Mouse (Mus musculus) hindbrain, embryonic 12.5 days (tissue): ENCODE measurements around the gene Iqcf6. TPM values are rescaled to one million over a fixed set of nuclear protein-coding genes. Genes with fewer than 3 reads are reported as not detected.
"Not testable (repeated sequence)": the region's sequence is repeated elsewhere in the genome, so short reads cannot be mapped to it uniquely, and the experiment has no call there.

Experiments
- ATAC-seq: fragments of 200-750 bp; cut with Nextera tagmentation; 2 replicates; pipeline ENCODE4 v1.8.0; 2017; ENCODE audit warnings: moderate TSS enrichment; ENCODE audit not compliant: low FRiP score
- H3K27ac ChIP-seq: fragments of 300-500 bp; sonication (generic); 2 replicates; pipeline ENCODE4 v1.5.1; 2016; ENCODE audit warnings: mild to moderate bottlenecking
- H3K27me3 ChIP-seq: fragments of 300-500 bp; sonication (generic); 2 replicates; pipeline ENCODE4 v1.6.1; 2016; ENCODE audit warnings: mild to moderate bottlenecking
- H3K36me3 ChIP-seq: fragments of 300-500 bp; sonication (generic); 2 replicates; pipeline ENCODE4 v1.6.1; 2016; ENCODE audit warnings: mild to moderate bottlenecking
- H3K4me1 ChIP-seq: fragments of 300-500 bp; sonication (generic); 2 replicates; pipeline ENCODE4 v1.6.1; 2016
- H3K4me2 ChIP-seq: fragments of 300-500 bp; sonication (generic); replicated peaks from 2 replicates; pipeline ENCODE4 v1.6.1; 2016; ENCODE audit warnings: mild to moderate bottlenecking
- H3K4me3 ChIP-seq: fragments of 300-500 bp; sonication (generic); 2 replicates; pipeline ENCODE4 v1.5.1; 2016; ENCODE audit warnings: mild to moderate bottlenecking
- H3K9ac ChIP-seq: fragments of 300-500 bp; sonication (generic); 2 replicates; pipeline ENCODE4 v1.6.1; 2016; ENCODE audit warnings: mild to moderate bottlenecking, moderate library complexity
- H3K9me3 ChIP-seq: fragments of 300-500 bp; sonication (generic); replicated peaks from 2 replicates; pipeline ENCODE4 v1.6.1; 2016; ENCODE audit warnings: mild to moderate bottlenecking
- WGBS: fragments of 180-500 bp; shearing (Covaris S2); methylation state at CpG from one replicate; pipeline ENCODE4 v1.1.7; 2016; 5-methylcytosine and 5-hydroxymethylcytosine counted together
- polyA plus RNA-seq: library from polyadenylated mRNA; unstranded; fragments of >200 nt; fragmentation: Nextera tagmentation; extraction: Ambion mirVana; gene quantifications from 2 replicates; pipeline ENCODE4 v1.2.1, GENCODE M21; 2016

Gene Iqcf6
- polyA plus RNA-seq, 1 experiment from 2014 or later, result not detected

DNA sequence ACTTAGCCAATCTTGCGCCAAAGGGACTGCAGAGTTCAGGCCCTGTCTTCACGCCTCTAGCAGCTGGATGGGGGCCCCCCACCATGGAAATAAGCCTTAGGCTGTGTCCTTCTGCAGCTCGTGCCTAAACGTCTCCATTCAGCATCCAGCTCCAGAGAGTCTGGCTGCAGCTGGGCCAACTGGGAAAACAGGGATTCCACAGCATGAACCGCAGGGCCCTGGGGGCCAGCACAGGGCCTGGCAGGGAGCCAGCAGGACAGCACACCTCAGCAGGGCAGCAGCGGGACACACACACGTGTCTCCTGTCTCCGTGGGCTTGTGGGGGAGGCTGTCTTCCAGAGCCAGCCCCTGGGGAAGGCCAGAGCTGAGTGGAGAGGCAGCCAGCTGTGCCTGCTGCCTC is 1.4 kb downstream of the Iqcf6 start:
- H3K4me2 ChIP-seq, H3K27me3 ChIP-seq, H3K4me1 ChIP-seq, H3K36me3 ChIP-seq, H3K4me3 ChIP-seq, ATAC-seq, H3K27ac ChIP-seq, H3K9me3 ChIP-seq, H3K9ac ChIP-seq: not testable (repeated sequence)
- 27% methylated on average over 8 of the region's 8 CpGs for WGBS

DNA sequence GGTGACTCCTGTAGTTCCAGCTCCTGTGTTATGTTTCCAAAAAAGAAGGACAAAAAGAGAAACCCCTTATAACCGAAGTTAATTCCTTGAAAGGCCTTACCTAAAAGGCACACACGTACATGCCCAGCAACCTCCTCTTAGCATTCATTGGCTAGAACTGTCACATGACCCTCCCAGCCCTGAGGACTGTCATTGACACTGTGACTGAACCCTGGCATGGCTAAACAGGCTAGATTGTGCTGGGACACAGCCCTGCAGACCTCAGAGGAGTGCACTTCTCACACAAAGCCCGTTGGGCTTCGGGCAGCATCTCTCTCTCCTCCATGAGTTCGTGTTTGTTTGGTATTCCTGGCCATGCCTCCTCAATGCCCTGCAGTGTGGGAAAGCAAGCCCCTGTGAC is 5.8 kb downstream of the Iqcf6 start:
- no peak overlapping the region for H3K4me3 ChIP-seq
- no peaks in the 10 kb centered on the region for H3K27me3 ChIP-seq
- H3K9ac ChIP-seq, result no peak overlapping the region
- ATAC-seq, result no peak
- H3K4me1 ChIP-seq, result no peaks in the 10 kb centered on the region
- no peak overlapping the region for H3K27ac ChIP-seq
- H3K9me3 ChIP-seq, result no peaks in the 10 kb centered on the region
- no peaks in the 10 kb centered on the region for H3K36me3 ChIP-seq
- 68% methylated on average over 5 of the region's 5 CpGs for WGBS
- no peak overlapping the region for H3K4me2 ChIP-seq

- 92% methylated on average over 8 of the region's 8 CpGs for WGBS
- Histone ChIP-seq H3K27me3 (no peaks in the 10 kb centered on the region), H3K4me1 (no peaks in the 10 kb centered on the region), H3K9me3 (no peaks in the 10 kb centered on the region), H3K36me3 (no peaks in the 10 kb centered on the region), H3K9ac (no peak overlapping the region), H3K4me3 (no peak overlapping the region), H3K27ac (no peak overlapping the region), H3K4me2 (no peak overlapping the region)
- no peak for ATAC-seq
These were observed 11.8 kb downstream of the Iqcf6 start for GRCm38 (mm10) chr9:106638154-106638553.

- Histone ChIP-seq H3K4me1 (no peaks in the 10 kb centered on the region), H3K4me3 (no peak overlapping the region), H3K9me3 (no peaks in the 10 kb centered on the region), H3K27me3 (no peaks in the 10 kb centered on the region), H3K27ac (no peak overlapping the region), H3K36me3 (no peaks in the 10 kb centered on the region), H3K9ac (no peak overlapping the region), H3K4me2 (no peak overlapping the region)
- WGBS, result 58% methylated on average over 5 of the region's 5 CpGs
- no peak for ATAC-seq
These were observed 15.0 kb downstream of the Iqcf6 start for GRCm38 (mm10) chr9:106641346-106641745.

DNA sequence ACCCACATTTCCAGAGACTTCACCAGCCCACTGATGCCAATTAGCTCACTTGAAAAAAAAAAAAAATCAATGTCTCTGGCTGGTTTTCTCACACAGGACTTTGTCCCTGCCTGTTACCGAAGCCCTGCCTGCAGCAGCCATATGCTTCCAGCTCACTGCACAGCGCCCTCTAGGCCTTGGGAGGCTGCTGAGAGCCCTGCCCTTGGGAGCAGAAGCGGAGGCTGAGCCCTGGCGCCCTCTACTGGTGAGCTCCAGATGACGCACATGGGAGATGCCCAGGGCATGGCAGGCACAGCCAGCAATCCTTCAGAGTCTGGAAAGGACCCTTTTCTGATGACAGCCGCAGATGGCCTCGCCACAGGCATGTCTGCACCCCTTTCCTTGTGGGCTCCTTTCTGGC is 16.7 kb downstream of the Iqcf6 start:
- no peak for ATAC-seq
- no peaks in the 10 kb centered on the region for H3K36me3 ChIP-seq
- no peak overlapping the region for H3K4me3 ChIP-seq
- no peaks in the 10 kb centered on the region for H3K4me1 ChIP-seq
- no peak overlapping the region for H3K27ac ChIP-seq
- H3K9me3 ChIP-seq, result no peaks in the 10 kb centered on the region
- no peak overlapping the region for H3K4me2 ChIP-seq
- H3K27me3 ChIP-seq, result no peaks in the 10 kb centered on the region
- WGBS, result 35% methylated on average over 7 of the region's 7 CpGs
- H3K9ac ChIP-seq, result no peak overlapping the region

GRCm38 (mm10) chr9:106643787-106644186 is 17.4 kb downstream of the Iqcf6 start:
- Histone ChIP-seq H3K9ac (no peak overlapping the region), H3K4me2 (no peak overlapping the region), H3K4me1 (no peaks in the 10 kb centered on the region), H3K4me3 (no peak overlapping the region), H3K36me3 (no peaks in the 10 kb centered on the region), H3K9me3 (no peaks in the 10 kb centered on the region), H3K27ac (no peak overlapping the region), H3K27me3 (no peaks in the 10 kb centered on the region)
- no peak for ATAC-seq
- WGBS, result 73% methylated on average over 6 of the region's 6 CpGs

DNA sequence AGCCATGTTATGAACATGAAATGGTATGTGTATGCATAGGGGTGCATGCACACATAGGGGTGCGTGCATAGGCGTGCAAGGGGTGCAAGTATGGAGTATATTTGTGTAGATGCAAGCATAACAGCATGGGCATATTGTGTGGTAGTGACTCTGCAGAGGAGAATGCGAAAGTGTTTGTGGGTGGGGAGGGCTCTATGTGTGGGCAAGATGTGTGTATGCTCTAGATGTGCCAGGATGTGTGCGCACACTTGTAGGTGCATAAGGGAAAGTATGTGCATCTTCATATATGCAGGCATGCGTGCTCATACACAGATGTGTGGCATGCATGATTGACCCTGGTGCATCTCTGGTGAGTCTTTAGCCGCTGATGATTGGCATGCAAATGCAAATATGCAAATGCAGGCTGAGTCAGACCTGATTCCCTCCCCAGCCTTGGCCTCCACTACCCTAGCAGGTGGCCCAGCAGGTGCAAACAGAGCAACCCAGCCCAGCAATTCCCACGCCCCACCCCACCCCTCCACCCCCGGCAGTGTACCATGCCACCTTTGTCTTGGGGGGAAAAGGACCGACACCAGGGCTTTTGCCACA is 19.4 kb downstream of the Iqcf6 start:
- no peaks in the 10 kb centered on the region for H3K9me3 ChIP-seq
- no peaks in the 10 kb centered on the region for H3K27me3 ChIP-seq
- no peak overlapping the region for H3K9ac ChIP-seq
- H3K4me2 ChIP-seq, result no peak overlapping the region
- H3K4me1 ChIP-seq, result no peaks in the 10 kb centered on the region
- WGBS, result 77% methylated on average over 9 of the region's 9 CpGs
- H3K4me3 ChIP-seq, result no peak overlapping the region
- no peak for ATAC-seq
- H3K27ac ChIP-seq, result no peak overlapping the region
- H3K36me3 ChIP-seq, result no peaks in the 10 kb centered on the region

- Histone ChIP-seq H3K9me3 (no peaks in the 10 kb centered on the region), H3K27ac (no peak overlapping the region), H3K36me3 (no peaks in the 10 kb centered on the region), H3K9ac (no peak overlapping the region), H3K4me1 (no peaks in the 10 kb centered on the region), H3K27me3 (no peaks in the 10 kb centered on the region), H3K4me2 (no peak overlapping the region), H3K4me3 (no peak overlapping the region)
- ATAC-seq, result no peak
- WGBS, result 71% methylated on average over 27 of the region's 27 CpGs
These were observed 20.8 kb downstream of the Iqcf6 start for GRCm38 (mm10) chr9:106647226-106647625.

GRCm38 (mm10) chr9:106652720-106653119 is 26.3 kb downstream of the Iqcf6 start:
- 79% methylated on average over 1 of the region's 1 CpGs for WGBS
- no peak overlapping the region for H3K4me3 ChIP-seq

GRCm38 (mm10) chr9:106655884-106656720 is 29.7 kb downstream of the Iqcf6 start, which contains the start of gene Grm2:
Gene Grm2, minus strand, starts transcription at chr9:106656082.
- peak within 1 kb of the TSS; percentile 84 for H3K4me2 ChIP-seq
- under 1% methylated on average over 42 of the region's 44 CpGs for WGBS
- H3K4me1 ChIP-seq, result peaks cover 33% of the 10 kb centered on the region
- no peaks in the 10 kb centered on the region for H3K9me3 ChIP-seq
- H3K27me3 ChIP-seq, result peaks cover 19% of the 10 kb centered on the region
- H3K36me3 ChIP-seq, result peaks cover 22% of the 10 kb centered on the region
- peak within 1 kb of the TSS; percentile 61 for H3K9ac ChIP-seq
- H3K4me3 ChIP-seq, result peak within 1 kb of the TSS; percentile 48
- ATAC-seq, result peak; percentile 78
- H3K27ac ChIP-seq, result peak within 1 kb of the TSS; percentile 48; the same call in 1 of the 2 replicates

More at GRCm38 (mm10) chr9:106652720-106653119, 26.3 kb downstream of the Iqcf6 start:
- H3K27me3 ChIP-seq, result peaks cover 19% of the 10 kb centered on the region
- no peak overlapping the region for H3K9ac ChIP-seq
- no peak overlapping the region for H3K27ac ChIP-seq
- H3K4me2 ChIP-seq, result no peak overlapping the region
- ATAC-seq, result no peak
- no peaks in the 10 kb centered on the region for H3K9me3 ChIP-seq
- H3K4me1 ChIP-seq, result peaks cover 26% of the 10 kb centered on the region
- no peaks in the 10 kb centered on the region for H3K36me3 ChIP-seq

GRCm38 (mm10) chr9:106656820-106657219 is 30.4 kb downstream of the Iqcf6 start:
- Histone ChIP-seq H3K4me1 (peaks cover 33% of the 10 kb centered on the region), H3K36me3 (peaks cover 29% of the 10 kb centered on the region), H3K4me2 (no peak overlapping the region), H3K27ac (no peak overlapping the region), H3K4me3 (no peak overlapping the region), H3K27me3 (peaks cover 19% of the 10 kb centered on the region), H3K9me3 (no peaks in the 10 kb centered on the region), H3K9ac (no peak overlapping the region)
- ATAC-seq, result no peak
- 38% methylated on average over 5 of the region's 5 CpGs for WGBS

DNA sequence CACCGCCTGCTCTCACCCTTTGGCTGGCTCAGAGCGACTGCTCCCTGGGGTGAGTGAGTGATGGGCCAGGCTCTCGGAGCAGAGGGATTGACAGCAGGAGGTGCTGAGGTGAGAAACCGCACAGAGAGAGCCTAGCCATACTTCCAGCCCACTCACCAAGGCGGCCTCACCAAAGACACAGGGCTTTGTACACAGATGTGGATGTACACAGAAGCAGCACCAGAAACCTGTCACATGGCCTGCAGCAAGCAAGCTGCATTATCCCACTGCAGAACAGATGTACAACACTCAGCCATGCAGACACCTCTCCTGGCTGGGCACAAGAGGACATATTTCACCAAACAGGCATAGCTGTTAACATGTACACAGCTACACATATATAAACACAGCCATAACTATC is 31.2 kb downstream of the Iqcf6 start:
- Histone ChIP-seq H3K4me1 (peaks cover 33% of the 10 kb centered on the region), H3K4me2 (no peak overlapping the region), H3K9ac (no peak overlapping the region), H3K27ac (no peak overlapping the region), H3K4me3 (no peak overlapping the region), H3K36me3 (peaks cover 34% of the 10 kb centered on the region), H3K9me3 (no peaks in the 10 kb centered on the region), H3K27me3 (peaks cover 19% of the 10 kb centered on the region)
- 32% methylated on average over 5 of the region's 5 CpGs for WGBS
- no peak for ATAC-seq

GRCm38 (mm10) chr9:106659441-106659840 is 33.1 kb downstream of the Iqcf6 start:
- Histone ChIP-seq H3K36me3 (peaks cover 34% of the 10 kb centered on the region), H3K4me2 (no peak overlapping the region), H3K4me3 (no peak overlapping the region), H3K9ac (no peak overlapping the region), H3K9me3 (no peaks in the 10 kb centered on the region), H3K27ac (no peak overlapping the region), H3K27me3 (peaks cover 14% of the 10 kb centered on the region), H3K4me1 (peaks cover 37% of the 10 kb centered on the region)
- WGBS, result 17% methylated on average over 7 of the region's 7 CpGs
- ATAC-seq, result no peak
